Mouse (Mus musculus): Measurements from ENCODE around the gene Zic3. TPM values are rescaled to one million over a fixed set of nuclear protein-coding genes. Genes with fewer than 3 reads are reported as not detected.

Zic3 gene
- polyA plus RNA-seq (2015; fragmentation: Nextera tagmentation; extraction: Ambion mirVana): 15.7 and 27.5 TPM in 2 replicates

DNA sequence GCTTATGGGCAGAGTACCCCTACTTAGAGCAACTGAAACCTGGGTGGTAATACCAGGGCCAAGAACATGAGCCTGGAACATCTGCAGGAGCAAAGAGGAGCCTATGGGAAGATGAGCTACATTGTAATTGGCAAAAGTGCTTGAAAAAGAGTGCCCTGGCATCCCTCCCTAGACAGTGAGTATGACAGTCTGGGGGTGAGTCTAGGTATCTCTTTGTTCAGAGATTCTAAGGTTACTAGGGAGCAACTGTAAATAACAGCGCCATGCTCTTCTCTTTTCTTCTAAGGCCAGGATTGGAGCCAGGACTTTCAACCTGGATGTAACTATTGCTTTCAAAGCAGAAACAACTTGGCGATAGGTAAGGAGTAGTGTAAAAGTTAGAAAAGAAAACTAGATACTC lies at the start of gene Zic3:
Gene Zic3, plus strand, starts transcription at position 301 of the 400 bp plus-strand sequence.
- ATAC-seq: no peak
- H3K4me2 ChIP-seq (ENCODE audit: low read length): no peak within 1 kb of the TSS
- no peaks in the 10 kb centered on the region for H3K9me3 ChIP-seq (replicated peaks; ENCODE audit: control insufficient read depth, low read length, poor library complexity, severe bottlenecking)
- no peaks in the 10 kb centered on the region for H3K4me1 ChIP-seq (ENCODE audit: control insufficient read depth, insufficient read depth, low read length)
- H3K36me3 ChIP-seq (ENCODE audit: control insufficient read depth, insufficient read depth, low read length): no peaks in the 10 kb centered on the region
- no peak within 1 kb of the TSS for H3K27ac ChIP-seq (ENCODE audit: low read length)
- H3K27me3 ChIP-seq (ENCODE audit: control insufficient read depth, insufficient read depth, low read depth, low read length): peaks cover 2% of the 10 kb centered on the region; the same call in 1 of the 2 replicates
- H3K9ac ChIP-seq (ENCODE audit: low read depth, low read length): no peak within 1 kb of the TSS
- H3K4me3 ChIP-seq (ENCODE audit: low read depth, low read length): no peak within 1 kb of the TSS
- WGBS: 96% methylated on average over 2 of the region's 2 CpGs

DNA sequence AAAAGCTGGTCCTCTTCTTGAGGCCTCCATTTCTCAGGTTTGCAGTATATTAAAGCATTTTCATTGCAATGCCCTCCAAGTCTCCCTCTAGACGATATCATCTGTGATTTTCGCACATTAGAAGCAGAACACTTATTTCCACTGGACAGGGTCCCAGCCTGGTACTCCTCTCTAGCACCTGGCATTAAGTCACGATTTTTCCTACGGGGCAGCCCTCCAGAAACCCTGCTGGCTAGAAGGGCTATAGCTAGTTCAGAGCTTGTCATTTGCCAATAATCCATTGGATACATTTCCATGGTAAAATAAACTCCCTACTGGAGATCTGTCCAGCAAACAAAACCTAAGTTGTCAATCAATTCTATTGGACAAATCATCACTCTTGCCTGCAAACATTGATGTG lies 40.1 kb upstream of the Zic3 start:
- no peak overlapping the region for H3K4me2 ChIP-seq (ENCODE audit: low read length)
- H3K27me3 ChIP-seq (ENCODE audit: control insufficient read depth, insufficient read depth, low read depth, low read length): no peaks in the 10 kb centered on the region
- ATAC-seq: no peak
- H3K4me3 ChIP-seq (ENCODE audit: low read depth, low read length): no peak overlapping the region
- 78% methylated on average over 4 of the region's 4 CpGs for WGBS
- no peak overlapping the region for H3K9ac ChIP-seq (ENCODE audit: low read depth, low read length)
- H3K36me3 ChIP-seq (ENCODE audit: control insufficient read depth, insufficient read depth, low read length): no peaks in the 10 kb centered on the region
- no peak overlapping the region for H3K27ac ChIP-seq (ENCODE audit: low read length)
- no peaks in the 10 kb centered on the region for H3K4me1 ChIP-seq (ENCODE audit: control insufficient read depth, insufficient read depth, low read length)
- no peaks in the 10 kb centered on the region for H3K9me3 ChIP-seq (replicated peaks; ENCODE audit: control insufficient read depth, low read length, poor library complexity, severe bottlenecking)

DNA sequence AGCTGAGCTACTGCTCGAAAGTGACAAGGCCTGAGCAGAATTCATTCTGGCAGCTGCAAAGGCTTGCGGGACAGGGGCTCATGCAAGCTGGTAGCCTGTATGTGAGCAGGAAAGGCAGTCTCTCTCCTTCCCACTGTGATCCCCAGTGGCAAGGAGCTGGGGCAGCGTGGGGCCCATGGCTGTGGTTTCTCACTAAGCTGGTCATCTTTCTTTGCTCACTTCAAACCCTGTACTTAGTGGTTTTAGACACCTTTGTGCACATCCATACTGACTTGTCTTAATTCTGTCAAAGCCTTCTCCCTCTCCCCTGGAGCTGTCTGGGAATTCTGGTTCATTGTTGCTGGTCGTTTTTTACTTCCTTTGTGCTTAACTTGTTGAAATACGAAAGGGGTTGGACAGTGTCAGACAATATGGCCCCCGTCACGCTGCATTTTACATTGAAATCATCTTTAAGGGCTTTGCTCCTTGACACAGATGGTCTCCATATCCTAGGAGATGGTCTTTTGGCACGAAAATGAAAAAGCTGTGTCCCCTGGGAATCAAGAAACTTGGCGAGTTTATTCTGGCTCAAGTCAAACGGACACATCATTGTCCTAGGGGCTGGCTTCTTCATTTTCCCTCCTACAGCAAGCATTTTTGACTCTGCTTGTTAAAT lies 34.9 kb upstream of the Zic3 start:
- H3K27me3 ChIP-seq (ENCODE audit: control insufficient read depth, insufficient read depth, low read depth, low read length): no peaks in the 10 kb centered on the region
- H3K36me3 ChIP-seq (ENCODE audit: control insufficient read depth, insufficient read depth, low read length): no peaks in the 10 kb centered on the region
- no peak overlapping the region for H3K4me3 ChIP-seq (ENCODE audit: low read depth, low read length)
- H3K4me1 ChIP-seq (ENCODE audit: control insufficient read depth, insufficient read depth, low read length): no peaks in the 10 kb centered on the region
- H3K4me2 ChIP-seq (ENCODE audit: low read length): no peak overlapping the region
- H3K27ac ChIP-seq (ENCODE audit: low read length): no peak overlapping the region
- no peak for ATAC-seq
- H3K9ac ChIP-seq (ENCODE audit: low read depth, low read length): no peak overlapping the region
- no peaks in the 10 kb centered on the region for H3K9me3 ChIP-seq (replicated peaks; ENCODE audit: control insufficient read depth, low read length, poor library complexity, severe bottlenecking)
- WGBS: 40% methylated on average over 10 of the region's 10 CpGs

DNA sequence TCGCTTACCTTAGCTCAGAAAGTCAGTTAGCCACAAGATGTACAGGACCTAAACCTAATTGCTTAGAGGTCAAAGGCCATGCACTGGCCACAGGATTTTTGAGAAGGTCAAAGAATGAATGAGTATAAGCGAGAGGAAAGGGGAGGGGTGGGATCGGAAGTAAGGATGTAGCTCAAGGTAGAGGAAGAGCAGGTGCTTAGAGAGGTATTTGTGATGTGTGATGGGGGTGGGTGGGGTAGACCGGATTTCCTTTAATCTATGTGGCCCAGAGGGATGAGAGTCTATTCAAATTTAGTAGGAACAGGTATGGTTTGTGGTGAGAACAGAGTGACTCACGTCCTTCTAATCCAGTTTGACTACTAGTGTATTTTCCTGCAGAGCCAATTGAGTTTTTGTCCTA lies 9.1 kb upstream of the Zic3 start:
- no peaks in the 10 kb centered on the region for H3K27me3 ChIP-seq (ENCODE audit: control insufficient read depth, insufficient read depth, low read depth, low read length)
- ATAC-seq: no peak
- 79% methylated on average over 5 of the region's 5 CpGs for WGBS

DNA sequence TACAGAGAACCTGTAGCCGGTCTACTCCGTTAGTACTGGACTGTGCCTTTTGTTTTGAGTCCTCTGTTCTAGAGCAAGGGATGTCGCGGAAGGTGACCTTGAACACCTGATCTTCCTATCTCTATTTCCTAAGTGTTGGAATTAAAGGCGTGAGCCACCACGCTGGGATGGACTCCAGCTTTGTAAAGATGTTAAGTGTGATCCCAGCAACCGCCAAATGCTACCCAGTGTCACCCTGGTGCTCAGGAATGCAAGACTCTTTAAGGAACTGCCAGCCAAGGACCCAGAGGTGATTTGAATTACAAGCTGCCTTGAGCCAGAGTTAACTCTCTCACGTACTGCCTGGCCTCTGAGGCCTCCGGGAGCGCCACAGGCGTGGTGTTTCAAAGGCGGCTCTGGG lies 8.4 kb upstream of the Zic3 start:
- no peak for ATAC-seq
- Histone ChIP-seq H3K27ac (ENCODE audit: low read length) (no peak overlapping the region), H3K4me2 (ENCODE audit: low read length) (no peak overlapping the region), H3K27me3 (ENCODE audit: control insufficient read depth, insufficient read depth, low read depth, low read length) (no peaks in the 10 kb centered on the region), H3K9me3 (replicated peaks; ENCODE audit: control insufficient read depth, low read length, poor library complexity, severe bottlenecking) (no peaks in the 10 kb centered on the region), H3K9ac (ENCODE audit: low read depth, low read length) (no peak overlapping the region), H3K4me1 (ENCODE audit: control insufficient read depth, insufficient read depth, low read length) (no peaks in the 10 kb centered on the region; the same call in 1 of the 2 replicates), H3K36me3 (ENCODE audit: control insufficient read depth, insufficient read depth, low read length) (no peaks in the 10 kb centered on the region), H3K4me3 (ENCODE audit: low read depth, low read length) (no peak overlapping the region)
- WGBS: 29% methylated on average over 12 of the region's 12 CpGs

More for the DNA sequence above, 9.1 kb upstream of the Zic3 start:
- no peaks in the 10 kb centered on the region for H3K9me3 ChIP-seq (replicated peaks; ENCODE audit: control insufficient read depth, low read length, poor library complexity, severe bottlenecking)
- no peak overlapping the region for H3K4me2 ChIP-seq (ENCODE audit: low read length)
- no peaks in the 10 kb centered on the region for H3K36me3 ChIP-seq (ENCODE audit: control insufficient read depth, insufficient read depth, low read length)
- no peak overlapping the region for H3K27ac ChIP-seq (ENCODE audit: low read length)
- H3K4me3 ChIP-seq (ENCODE audit: low read depth, low read length): no peak overlapping the region
- no peaks in the 10 kb centered on the region; the same call in 1 of the 2 replicates for H3K4me1 ChIP-seq (ENCODE audit: control insufficient read depth, insufficient read depth, low read length)
- no peak overlapping the region for H3K9ac ChIP-seq (ENCODE audit: low read depth, low read length)

DNA sequence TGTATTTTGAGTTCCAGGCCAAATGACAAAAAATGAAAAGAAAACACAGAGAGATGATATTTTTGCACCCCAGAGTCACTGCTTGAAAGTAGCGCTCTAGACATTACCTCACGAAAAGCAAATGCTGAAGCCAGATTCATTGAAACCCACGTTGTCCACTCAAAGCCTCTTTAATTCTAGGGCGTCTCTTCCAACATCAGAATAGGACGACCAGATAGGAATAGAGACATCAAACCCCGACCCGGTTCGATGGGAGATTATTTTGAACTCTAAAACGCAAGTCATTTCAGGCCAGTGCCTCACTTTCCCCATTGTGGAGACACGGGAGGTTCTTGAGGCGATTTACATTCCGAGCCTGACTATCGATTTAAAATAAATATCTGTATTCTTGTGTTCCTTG lies 7.7 kb upstream of the Zic3 start:
- Histone ChIP-seq H3K4me2 (ENCODE audit: low read length) (no peak overlapping the region), H3K9me3 (replicated peaks; ENCODE audit: control insufficient read depth, low read length, poor library complexity, severe bottlenecking) (no peaks in the 10 kb centered on the region), H3K27ac (ENCODE audit: low read length) (no peak overlapping the region), H3K36me3 (ENCODE audit: control insufficient read depth, insufficient read depth, low read length) (no peaks in the 10 kb centered on the region), H3K4me3 (ENCODE audit: low read depth, low read length) (no peak overlapping the region), H3K9ac (ENCODE audit: low read depth, low read length) (no peak overlapping the region), H3K27me3 (ENCODE audit: control insufficient read depth, insufficient read depth, low read depth, low read length) (no peaks in the 10 kb centered on the region), H3K4me1 (ENCODE audit: control insufficient read depth, insufficient read depth, low read length) (no peaks in the 10 kb centered on the region; the same call in 1 of the 2 replicates)
- ATAC-seq: no peak
- WGBS: 39% methylated on average over 13 of the region's 13 CpGs

DNA sequence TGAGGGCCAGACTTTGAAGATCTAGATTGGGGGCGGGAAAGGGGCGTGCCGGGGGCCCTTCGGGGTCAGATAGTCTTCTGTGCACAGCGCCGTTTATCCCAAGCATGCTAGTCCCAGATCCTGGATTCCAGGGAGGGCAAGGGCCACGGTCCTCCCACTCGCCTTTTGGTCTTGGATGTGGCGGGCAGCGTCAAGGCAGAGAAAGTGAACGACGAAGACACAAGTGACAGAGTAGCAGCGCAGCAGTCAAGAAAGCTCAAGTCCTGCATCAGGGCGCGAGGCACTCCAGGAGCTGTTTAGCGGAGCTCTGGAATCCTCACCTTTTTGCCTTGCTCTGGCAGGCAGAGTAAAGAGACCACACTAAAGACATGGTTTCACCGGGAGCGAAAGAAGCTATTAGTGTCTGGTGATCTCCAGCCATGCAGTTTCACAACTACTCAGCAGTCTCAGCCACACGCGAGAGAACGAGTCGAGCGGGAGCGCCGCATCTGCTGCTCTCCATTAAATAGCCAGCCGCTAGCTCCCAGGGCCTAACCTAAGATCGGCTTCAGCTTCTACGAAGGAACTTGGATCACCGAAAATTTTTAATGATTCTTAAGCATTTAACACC lies 7.1 kb upstream of the Zic3 start:
- Histone ChIP-seq H3K27ac (ENCODE audit: low read length) (no peak overlapping the region), H3K4me2 (ENCODE audit: low read length) (peak overlapping the region; percentile 39), H3K9me3 (replicated peaks; ENCODE audit: control insufficient read depth, low read length, poor library complexity, severe bottlenecking) (no peaks in the 10 kb centered on the region), H3K4me3 (ENCODE audit: low read depth, low read length) (peak overlapping the region; percentile 9; the same call in 1 of the 2 replicates), H3K27me3 (ENCODE audit: control insufficient read depth, insufficient read depth, low read depth, low read length) (no peaks in the 10 kb centered on the region), H3K9ac (ENCODE audit: low read depth, low read length) (no peak overlapping the region), H3K36me3 (ENCODE audit: control insufficient read depth, insufficient read depth, low read length) (no peaks in the 10 kb centered on the region), H3K4me1 (ENCODE audit: control insufficient read depth, insufficient read depth, low read length) (no peaks in the 10 kb centered on the region; the same call in 1 of the 2 replicates)
- ATAC-seq: no peak
- WGBS: 22% methylated on average over 29 of the region's 29 CpGs

DNA sequence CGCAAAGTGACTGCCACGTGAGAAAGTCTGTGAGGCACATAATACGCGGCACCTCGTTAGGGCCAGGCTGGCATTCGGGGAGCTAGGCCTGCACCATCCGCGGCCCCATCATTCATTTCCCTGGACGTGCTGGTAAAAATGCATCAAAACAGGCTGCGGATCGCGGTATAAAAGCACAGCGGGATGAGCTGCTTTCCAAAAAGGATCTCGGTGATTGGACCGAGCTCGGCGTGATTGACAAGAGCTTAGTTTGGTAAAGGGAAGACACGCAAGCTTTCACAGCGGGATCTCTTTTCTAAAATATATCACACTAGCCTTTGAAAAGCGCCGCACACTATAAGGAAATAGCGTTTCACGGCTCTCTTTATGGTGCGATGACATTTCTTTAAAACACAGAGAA lies 3.8 kb upstream of the Zic3 start:
- Histone ChIP-seq H3K9me3 (replicated peaks; ENCODE audit: control insufficient read depth, low read length, poor library complexity, severe bottlenecking) (no peaks in the 10 kb centered on the region), H3K4me3 (ENCODE audit: low read depth, low read length) (peak overlapping the region; percentile 24; the same call in 1 of the 2 replicates), H3K27me3 (ENCODE audit: control insufficient read depth, insufficient read depth, low read depth, low read length) (no peaks in the 10 kb centered on the region), H3K4me2 (ENCODE audit: low read length) (peak overlapping the region; percentile 48), H3K36me3 (ENCODE audit: control insufficient read depth, insufficient read depth, low read length) (no peaks in the 10 kb centered on the region), H3K4me1 (ENCODE audit: control insufficient read depth, insufficient read depth, low read length) (no peaks in the 10 kb centered on the region; the same call in 1 of the 2 replicates), H3K27ac (ENCODE audit: low read length) (no peak overlapping the region), H3K9ac (ENCODE audit: low read depth, low read length) (no peak overlapping the region)
- peak; percentile 74 for ATAC-seq
- WGBS: 10% methylated on average over 24 of the region's 24 CpGs

DNA sequence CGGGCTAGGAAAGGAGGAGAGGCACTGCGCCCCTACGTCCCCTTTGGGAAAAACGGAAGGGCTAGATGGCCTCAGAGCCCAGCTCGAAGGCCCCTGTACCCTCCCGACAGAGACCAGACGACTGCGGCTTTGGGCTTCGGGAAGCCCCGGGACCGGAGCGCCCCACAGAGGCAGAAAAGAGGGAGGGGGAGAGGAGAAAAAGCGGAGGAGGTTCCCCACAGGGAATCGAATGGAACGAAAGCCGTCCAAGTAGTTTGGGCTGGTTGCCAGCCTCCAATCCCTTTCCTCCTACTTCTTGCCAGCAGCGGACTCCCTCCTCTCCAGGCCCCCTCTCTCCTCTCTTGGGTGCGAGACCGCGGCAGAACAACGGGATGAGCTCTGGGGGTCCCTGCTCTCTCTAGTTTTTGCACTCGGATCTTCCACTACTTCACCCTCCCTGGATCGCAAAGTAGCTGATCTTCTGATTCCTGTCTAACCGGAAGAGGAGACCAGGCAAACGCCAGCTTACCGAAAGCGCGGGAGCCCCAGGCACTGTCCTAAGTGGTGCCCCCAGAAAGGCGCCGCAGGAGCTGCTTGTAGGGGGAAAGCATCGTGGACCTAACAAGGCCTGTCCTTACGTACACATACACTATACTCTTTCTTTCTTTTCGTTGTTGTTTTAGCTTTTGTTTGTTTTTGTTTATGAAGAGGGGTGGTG lies 3.1 kb upstream of the Zic3 start:
- Histone ChIP-seq H3K27me3 (ENCODE audit: control insufficient read depth, insufficient read depth, low read depth, low read length) (peaks cover 2% of the 10 kb centered on the region; the same call in 1 of the 2 replicates), H3K4me1 (ENCODE audit: control insufficient read depth, insufficient read depth, low read length) (no peaks in the 10 kb centered on the region; the same call in 1 of the 2 replicates), H3K4me2 (ENCODE audit: low read length) (peak overlapping the region; percentile 48), H3K36me3 (ENCODE audit: control insufficient read depth, insufficient read depth, low read length) (no peaks in the 10 kb centered on the region), H3K9me3 (replicated peaks; ENCODE audit: control insufficient read depth, low read length, poor library complexity, severe bottlenecking) (no peaks in the 10 kb centered on the region), H3K27ac (ENCODE audit: low read length) (peak overlapping the region; percentile 66), H3K9ac (ENCODE audit: low read depth, low read length) (0 out of 2 replicates have a peak overlapping the region, but pooled peaks have one; percentile 4), H3K4me3 (ENCODE audit: low read depth, low read length) (peak overlapping the region; percentile 24)
- peak; percentile 69 for ATAC-seq
- WGBS: 20% methylated on average over 30 of the region's 33 CpGs

Measured in midbrain, embryonic 16.5 days (tissue).